Comparison of ENCODE assay signal across 7 mouse cellular contexts in genomic region chr9:4795544-4796288, GRCm38 (mm10). TPM values are rescaled to one million over a fixed set of nuclear protein-coding genes. Genes with fewer than 3 reads are reported as not detected.
DNase-seq lines count a peak whose midpoint lies in the region; ATAC-seq lines count a peak whose summit lies in the region.

Gene Gria4 (minus strand): TSS chr9:4796234.

- H3K36me3 ChIP-seq in forebrain, embryonic 14.5 days (ENCODE audit: control insufficient read depth, insufficient read depth, low read length): no peaks in the 10 kb centered on the region
- H3K36me3 ChIP-seq in intestine, embryonic 15.5 days: no peaks in the 10 kb centered on the region
- no peaks in the 10 kb centered on the region for H3K36me3 ChIP-seq in limb, embryonic 11.5 days (ENCODE audit: control insufficient read depth, insufficient read depth, low read length)

- peak within 1 kb of the TSS; percentile 83 for H3K9ac ChIP-seq in forebrain, embryonic 14.5 days (ENCODE audit: low read length)
- peak within 1 kb of the TSS; percentile 44 for H3K9ac ChIP-seq in intestine, embryonic 15.5 days
- peak within 1 kb of the TSS; percentile 43 for H3K9ac ChIP-seq in limb, embryonic 11.5 days (ENCODE audit: low read length)

- H3K27ac ChIP-seq in forebrain, embryonic 14.5 days (ENCODE audit: low read depth, low read length): peak within 1 kb of the TSS; percentile 91
- H3K27ac ChIP-seq in intestine, embryonic 15.5 days: peak within 1 kb of the TSS; percentile 52
- no peak within 1 kb of the TSS for H3K27ac ChIP-seq in limb, embryonic 11.5 days (replicated peaks; ENCODE audit: low read depth, low read length)

- ATAC-seq in cerebellum, adult (ENCODE audit: insufficient number of reproducible peaks, low FRiP score, low TSS enrichment): peak; percentile 96
- peak; percentile 96 for ATAC-seq in forebrain, embryonic 14.5 days
- peak; percentile 92 for ATAC-seq in intestine, embryonic 15.5 days
- ATAC-seq in limb, embryonic 11.5 days (ENCODE audit: insufficient number of reproducible peaks, low FRiP score, low TSS enrichment, low read depth): peak; percentile 96
- no peak for ATAC-seq in inflammation-experienced regulatory T-cells, adult 6 months

- peaks cover 3% of the 10 kb centered on the region; the same call in 1 of the 2 replicates for H3K4me1 ChIP-seq in forebrain, embryonic 14.5 days (ENCODE audit: control insufficient read depth, insufficient read depth, low read length)
- H3K4me1 ChIP-seq in intestine, embryonic 15.5 days (replicated peaks): no peaks in the 10 kb centered on the region
- H3K4me1 ChIP-seq in limb, embryonic 11.5 days (ENCODE audit: control insufficient read depth, insufficient read depth, low read length): no peaks in the 10 kb centered on the region

- DNase-seq in ZHBTc4 (ENCODE audit: low read depth, low spot score): peak; percentile 88
- peak; percentile 92 for DNase-seq in forebrain, embryonic 14.5 days (ENCODE audit: low spot score)
- DNase-seq in limb, embryonic 11.5 days (ENCODE audit: low spot score): peak; percentile 84
- peak; percentile 85 for DNase-seq in retina, embryonic 14.5 days (ENCODE audit: low spot score)

- under 1% methylated on average over 46 of the region's 46 CpGs for WGBS in forebrain, embryonic 14.5 days
- WGBS in intestine, embryonic 15.5 days: under 1% methylated on average over 46 of the region's 46 CpGs
- 0% methylated on average over 46 of the region's 46 CpGs for WGBS in limb, embryonic 11.5 days

- H3K9me3 ChIP-seq in forebrain, embryonic 14.5 days (replicated peaks; ENCODE audit: control insufficient read depth, low read length): no peaks in the 10 kb centered on the region
- no peaks in the 10 kb centered on the region for H3K9me3 ChIP-seq in intestine, embryonic 15.5 days
- no peaks in the 10 kb centered on the region for H3K9me3 ChIP-seq in limb, embryonic 11.5 days (ENCODE audit: control insufficient read depth, low read length)

- H3K4me3 ChIP-seq in forebrain, embryonic 14.5 days (ENCODE audit: low read depth, low read length): peak within 1 kb of the TSS; percentile 61
- H3K4me3 ChIP-seq in intestine, embryonic 15.5 days (replicated peaks): peak within 1 kb of the TSS; percentile 57
- H3K4me3 ChIP-seq in limb, embryonic 11.5 days (ENCODE audit: low read depth, low read length): peak within 1 kb of the TSS; percentile 54

- H3K27me3 ChIP-seq in forebrain, embryonic 14.5 days (replicated peaks; ENCODE audit: control insufficient read depth, insufficient read depth, low read length): no peaks in the 10 kb centered on the region
- 0 out of 2 replicates have a peak, but pooled peaks cover 2% of the 10 kb centered on the region for H3K27me3 ChIP-seq in intestine, embryonic 15.5 days (replicated peaks)
- no peaks in the 10 kb centered on the region for H3K27me3 ChIP-seq in limb, embryonic 11.5 days (ENCODE audit: control insufficient read depth, insufficient read depth, low read length)

- H3K4me2 ChIP-seq in forebrain, embryonic 14.5 days (ENCODE audit: low read length): peak within 1 kb of the TSS; percentile 68
- peak within 1 kb of the TSS; percentile 83 for H3K4me2 ChIP-seq in intestine, embryonic 15.5 days (replicated peaks)
- H3K4me2 ChIP-seq in limb, embryonic 11.5 days (ENCODE audit: low read depth, severe bottlenecking): peak within 1 kb of the TSS; percentile 68

RNA-seq across cellular contexts. Expression of gene Gria4, which starts in this region (rescaled TPM):
- 14.8 and 22.0 TPM in 2 replicates for polyA plus RNA-seq in forebrain, embryonic 14.5 days (2014; fragmentation: Nextera tagmentation; extraction: Ambion mirVana)
- 3.7 and 5.0 TPM in 2 replicates for polyA plus RNA-seq in intestine, embryonic 15.5 days (2015; fragmentation: Nextera tagmentation; extraction: Ambion mirVana)
- 1.6 and 2.2 TPM in 2 replicates for polyA plus RNA-seq in limb, embryonic 11.5 days (2014; fragmentation: Nextera tagmentation; extraction: Ambion mirVana)
- not detected for polyA plus RNA-seq in inflammation-experienced regulatory T-cells, adult 6 months (2017; shearing (Covaris generic))
